Mouse (Mus musculus): Measurements from ENCODE around the gene Rpp21. TPM values are rescaled to one million over a fixed set of nuclear protein-coding genes. Genes with fewer than 3 reads are reported as not detected.

Rpp21 gene
- total RNA-seq, 1 experiment from 2014 or later: 39.8 TPM

Other genes with a start within 250 kb of the Rpp21 start
- 16.8 and 23.6 TPM in 2 replicates for gene H2-T24, start 237.5 kb downstream of the Rpp21 start, total RNA-seq (2017)
- 197 and 236 TPM in 2 replicates for gene H2-T23, start 225.2 kb downstream of the Rpp21 start, total RNA-seq (2017)
- 66.7 and 102 TPM in 2 replicates for gene H2-T22, start 215.3 kb downstream of the Rpp21 start, total RNA-seq (2017)
- not detected in 2 replicates for gene Gm6034, start 215.1 kb downstream of the Rpp21 start, total RNA-seq (2017)
- not detected in 2 replicates for gene Gm11127, start 199.7 kb downstream of the Rpp21 start, total RNA-seq (2017)
- 0.56 TPM in 1 of 2 replicates, not detected in the other for gene Gm19684, start 136.4 kb downstream of the Rpp21 start, total RNA-seq (2017)
- not detected in 2 replicates for gene Gm7030, start 128.6 kb downstream of the Rpp21 start, total RNA-seq (2017)
- not detected in 2 replicates for gene Gm8909, start 89.5 kb downstream of the Rpp21 start, total RNA-seq (2017)
- 0.75 and 1.1 TPM in 2 replicates for gene H2-T3, start 67.8 kb downstream of the Rpp21 start, total RNA-seq (2017)
- gene Trim39, start 14.2 kb upstream of the Rpp21 start, total RNA-seq (2017): 27.0 and 28.5 TPM in 2 replicates
- gene H2-M10.2, start 28.4 kb upstream of the Rpp21 start, total RNA-seq (2017): not detected in 2 replicates
- gene H2-M10.1, start 68.1 kb upstream of the Rpp21 start, total RNA-seq (2017): not detected in 2 replicates
- not detected in 2 replicates for gene H2-M10.3, start 110.3 kb upstream of the Rpp21 start, total RNA-seq (2017)
- gene H2-M10.4, start 204.3 kb upstream of the Rpp21 start, total RNA-seq (2017): not detected in 2 replicates

Measured in hematopoietic stem cell, adult 5-6 weeks (primary cell).